Mouse (Mus musculus) frontal cortex, postnatal 10 days (tissue): ENCODE results near the gene Prtn3.

Source experiments
- DNase-seq, 2 experiments: peaks; one replicate each; pipeline ENCODE4 v3.0.0; 2022; ENCODE audit warnings: low spot score in 2 of 2, mixed read lengths in 1 of 2

The Prtn3 gene

DNA sequence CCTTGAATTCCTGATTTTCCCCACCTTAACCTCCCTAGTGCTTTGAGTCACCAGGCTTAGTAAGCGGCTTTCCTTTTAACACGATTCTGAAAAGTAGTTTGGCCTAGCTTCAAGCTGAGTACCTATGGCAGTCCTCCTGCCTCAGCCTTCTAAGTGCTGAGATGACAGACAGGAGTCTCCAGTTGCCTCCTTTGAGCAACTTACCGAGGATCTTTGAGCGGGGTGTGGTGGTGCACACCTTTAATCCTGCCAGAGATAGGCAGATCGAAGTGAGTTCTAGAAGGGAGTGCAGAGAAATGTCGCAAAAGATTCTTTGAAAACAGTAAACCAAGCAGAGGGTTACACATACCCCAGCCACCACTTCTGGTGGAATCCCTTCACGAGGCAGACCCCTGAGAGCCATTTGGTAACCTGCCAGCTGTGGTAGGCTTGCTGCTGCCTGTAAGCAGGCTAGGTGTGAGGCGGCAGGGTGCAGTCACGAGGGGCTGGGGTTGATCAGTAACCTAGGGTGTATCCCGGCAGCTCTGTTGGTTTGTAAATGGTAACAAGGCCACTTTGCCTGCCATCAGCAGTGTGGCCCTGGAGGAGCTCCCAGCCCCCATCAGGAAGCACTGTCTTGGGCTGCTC, 18.6 kb upstream of the Prtn3 start:
- DNase-seq, result no peak

DNA sequence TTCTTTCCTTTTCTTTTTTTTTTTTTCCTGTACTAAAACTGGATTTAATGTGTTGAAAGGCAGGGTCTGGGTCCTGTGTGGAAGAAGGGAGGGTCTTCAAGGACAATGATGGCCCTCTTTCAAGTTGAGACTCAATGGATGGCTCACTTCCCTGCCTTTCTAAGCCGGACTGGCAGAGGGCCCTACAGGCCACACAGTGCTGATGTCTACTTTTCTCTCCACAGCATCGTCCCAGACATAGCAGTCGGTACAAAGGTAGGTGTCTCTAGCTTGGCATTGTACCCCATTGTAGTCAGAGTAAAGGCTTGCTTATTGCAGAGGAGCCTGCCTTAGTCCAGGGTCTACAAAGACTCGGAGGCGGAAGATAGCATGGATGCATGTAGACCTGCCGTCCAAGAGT, 18.0 kb upstream of the Prtn3 start:
- DNase-seq, result no peak

DNA sequence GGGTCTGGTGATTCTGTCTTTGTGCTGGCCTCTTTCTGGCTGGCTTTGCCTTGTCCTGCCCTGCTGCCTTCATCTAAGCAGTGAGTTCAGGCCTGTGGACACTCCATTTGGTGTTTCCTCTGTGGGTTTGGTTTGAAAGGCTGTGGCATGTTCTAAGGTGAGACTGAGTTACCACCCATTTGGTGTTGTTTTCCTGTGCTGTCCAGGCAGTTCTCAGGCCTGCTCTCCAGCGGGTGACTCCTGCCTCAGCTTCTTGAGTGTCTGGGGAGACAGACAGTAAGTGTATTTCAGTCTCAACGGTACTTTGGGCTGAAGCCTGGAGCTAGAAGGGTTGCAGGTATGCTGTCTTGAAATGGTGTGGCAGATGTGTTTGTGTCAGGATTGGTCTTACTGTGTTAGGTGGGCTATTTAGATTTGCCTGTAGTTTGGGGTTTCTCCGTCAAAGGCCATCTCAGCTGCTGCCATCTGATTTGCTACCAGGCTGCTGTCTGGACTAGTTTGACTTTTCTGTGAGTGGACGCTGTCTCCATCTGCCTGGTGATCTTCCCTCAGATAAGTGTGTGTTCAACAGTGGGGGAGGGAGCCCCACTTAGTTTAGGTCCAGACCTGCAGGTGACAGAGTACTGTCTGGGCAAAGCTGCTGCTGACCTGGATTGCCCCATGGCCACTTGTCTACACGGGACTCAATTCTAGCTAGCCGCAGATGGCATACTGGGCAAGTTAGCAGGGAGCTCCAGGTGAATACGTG, 17.4 kb upstream of the Prtn3 start:
- no peak for DNase-seq

- DNase-seq, result peak in 1 of 2 experiments; percentile 68
Measured at GRCm38 (mm10) chr10:79857452-79857811, 16.8 kb upstream of the Prtn3 start.

DNA sequence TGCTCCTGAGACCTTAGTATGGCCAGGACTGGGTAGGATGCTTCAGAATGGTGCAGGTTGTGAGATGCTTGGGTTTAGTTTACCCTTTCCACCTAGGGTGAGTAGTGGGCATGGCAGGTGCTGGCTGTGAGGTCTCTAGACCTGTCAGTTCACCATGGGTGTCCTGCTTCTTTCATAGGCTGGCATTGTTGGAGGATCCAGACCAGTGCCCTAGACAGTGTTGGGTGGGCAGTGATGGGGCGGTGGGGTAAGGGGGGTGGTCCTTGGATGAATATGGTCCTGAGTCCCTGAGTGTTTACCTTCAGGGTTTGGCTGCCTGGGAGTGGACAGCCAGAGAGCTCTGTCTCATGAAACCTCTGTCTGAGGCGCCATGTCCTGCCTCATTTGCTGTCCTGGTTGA, 16.4 kb upstream of the Prtn3 start:
- DNase-seq, result no peak

GRCm38 (mm10) chr10:79858416-79859074, 15.7 kb upstream of the Prtn3 start:
- DNase-seq, result peak; percentile 76 to 78

GRCm38 (mm10) chr10:79859116-79859515, 15.2 kb upstream of the Prtn3 start:
- DNase-seq, result no peak

DNA sequence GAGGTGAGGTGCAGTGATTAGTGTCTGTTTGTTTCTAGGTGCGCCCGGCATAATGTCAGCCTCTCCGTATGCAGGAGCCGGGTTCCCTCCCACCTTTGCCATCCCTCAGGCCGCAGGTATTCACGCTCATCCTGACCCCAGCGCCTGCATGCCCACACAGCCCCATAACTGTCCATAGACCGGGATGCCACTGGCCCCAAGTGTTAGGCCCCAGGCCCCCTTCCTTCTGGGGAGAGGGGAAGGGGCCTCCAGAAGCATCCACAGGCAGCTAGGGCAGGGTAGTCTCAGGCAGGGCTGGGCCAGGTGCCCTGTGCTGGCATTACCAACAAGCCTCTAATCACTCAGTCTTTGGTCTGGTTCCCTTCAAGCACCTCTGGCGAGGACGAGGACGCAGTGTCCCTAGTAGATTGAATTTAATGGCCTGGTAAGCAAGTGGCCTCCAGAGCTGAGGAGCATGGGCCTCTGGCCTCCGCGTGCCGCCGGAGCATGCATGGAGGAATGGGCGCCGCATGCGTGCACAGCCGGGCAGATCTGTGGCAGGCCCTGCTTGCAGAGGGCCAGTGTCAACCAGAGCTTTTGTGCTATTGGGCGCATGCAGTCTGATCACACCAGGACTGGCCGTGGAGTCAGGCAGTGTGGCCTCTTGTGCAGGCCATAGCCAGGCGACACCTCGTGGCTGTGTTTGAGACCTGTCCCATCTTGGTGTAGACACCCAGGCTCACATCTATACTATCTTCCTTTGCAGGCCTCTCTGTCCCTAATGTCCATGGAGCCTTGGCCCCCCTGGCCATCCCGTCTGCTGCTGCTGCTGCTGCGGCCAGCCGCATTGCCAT, 14.0 kb upstream of the Prtn3 start:
- DNase-seq, result no peak

GRCm38 (mm10) chr10:79861230-79862048, 12.8 kb upstream of the Prtn3 start:
- no peak for DNase-seq

DNA sequence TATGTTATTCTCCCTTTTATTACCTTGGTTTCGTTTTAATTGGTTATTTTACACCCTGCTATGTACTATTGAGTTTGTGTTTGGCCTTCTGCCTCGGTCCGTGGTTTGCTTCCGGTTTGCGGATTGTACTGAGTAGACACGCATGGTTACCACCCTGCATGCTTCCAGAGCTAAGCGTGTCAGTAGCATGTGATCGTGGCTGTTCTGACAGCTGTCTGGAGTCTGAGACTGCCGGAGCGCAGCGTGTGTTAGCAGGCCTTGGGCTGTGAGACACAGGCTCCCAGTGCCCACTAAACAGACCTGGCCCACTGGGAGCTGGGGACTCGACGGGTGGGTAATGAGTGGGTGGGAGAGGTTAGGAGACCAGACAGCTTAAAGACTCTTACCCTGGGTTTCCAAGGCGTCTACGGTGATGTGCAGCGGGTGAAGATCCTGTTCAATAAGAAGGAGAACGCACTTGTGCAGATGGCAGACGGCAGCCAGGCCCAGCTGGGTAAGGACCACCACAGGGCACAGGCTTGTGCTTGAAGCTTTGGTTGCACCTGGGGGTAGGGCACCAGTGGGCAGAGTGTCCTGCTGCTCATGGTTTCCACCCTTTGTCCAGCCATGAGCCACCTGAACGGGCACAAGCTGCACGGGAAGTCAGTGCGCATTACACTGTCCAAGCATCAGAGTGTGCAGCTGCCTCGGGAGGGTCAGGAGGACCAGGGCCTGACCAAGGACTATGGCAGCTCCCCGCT, 12.1 kb upstream of the Prtn3 start:
- DNase-seq, result no peak

DNA sequence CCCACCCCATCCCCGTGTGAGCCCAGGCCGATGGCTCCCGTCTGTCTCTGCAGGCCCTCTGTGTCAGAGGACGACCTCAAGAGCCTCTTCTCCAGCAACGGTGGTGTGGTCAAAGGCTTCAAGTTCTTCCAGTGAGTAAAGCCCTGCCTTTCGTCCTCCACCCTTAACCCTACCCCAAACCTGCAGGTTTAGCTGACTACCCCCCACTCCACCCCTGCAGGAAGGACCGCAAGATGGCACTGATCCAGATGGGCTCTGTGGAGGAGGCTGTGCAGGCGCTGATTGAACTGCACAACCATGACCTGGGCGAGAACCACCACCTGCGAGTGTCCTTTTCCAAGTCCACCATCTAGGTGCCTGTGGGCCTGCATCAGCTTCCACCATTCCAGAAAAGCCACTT, 11.4 kb upstream of the Prtn3 start:
- no peak for DNase-seq

DNA sequence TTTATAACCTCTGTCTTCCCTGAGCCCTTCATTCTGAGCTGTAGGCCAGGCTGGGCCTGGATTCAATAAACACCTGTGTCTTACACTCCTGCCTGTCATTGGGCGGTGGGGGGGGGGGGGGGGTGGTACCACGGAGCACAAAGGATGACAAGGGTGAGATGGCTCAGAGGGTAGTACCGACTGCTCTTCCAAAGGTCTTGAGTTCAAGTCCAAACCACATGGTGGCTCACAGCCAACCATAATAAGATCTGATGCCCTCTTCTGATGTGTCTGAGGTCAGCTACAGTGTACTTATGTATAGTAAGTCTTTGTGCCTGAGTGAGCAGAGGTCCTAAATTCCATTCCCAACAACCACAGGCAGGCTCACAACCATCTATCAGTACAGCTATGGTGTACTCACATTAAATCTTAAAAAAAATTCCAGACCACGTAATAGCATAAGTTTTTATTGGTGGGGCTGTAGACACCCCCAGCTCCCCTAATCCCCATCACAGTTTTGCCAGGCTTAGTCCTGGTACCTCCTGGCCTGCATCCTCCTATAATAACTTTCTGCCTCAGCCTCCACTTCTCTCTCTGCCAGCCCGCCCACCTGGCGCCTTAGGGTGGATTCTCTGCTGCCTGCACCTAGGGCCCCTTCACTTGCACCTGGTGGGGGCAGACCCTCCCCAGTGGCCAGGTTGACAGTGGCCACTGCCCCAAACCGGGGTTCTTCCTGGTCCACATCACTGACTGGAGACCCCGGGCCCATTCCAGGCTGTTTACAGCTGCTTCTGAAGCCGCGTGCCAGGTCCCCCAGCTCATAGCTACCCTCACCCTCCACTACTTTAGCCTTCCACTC, 9.7 kb upstream of the Prtn3 start:
- DNase-seq, result no peak

DNA sequence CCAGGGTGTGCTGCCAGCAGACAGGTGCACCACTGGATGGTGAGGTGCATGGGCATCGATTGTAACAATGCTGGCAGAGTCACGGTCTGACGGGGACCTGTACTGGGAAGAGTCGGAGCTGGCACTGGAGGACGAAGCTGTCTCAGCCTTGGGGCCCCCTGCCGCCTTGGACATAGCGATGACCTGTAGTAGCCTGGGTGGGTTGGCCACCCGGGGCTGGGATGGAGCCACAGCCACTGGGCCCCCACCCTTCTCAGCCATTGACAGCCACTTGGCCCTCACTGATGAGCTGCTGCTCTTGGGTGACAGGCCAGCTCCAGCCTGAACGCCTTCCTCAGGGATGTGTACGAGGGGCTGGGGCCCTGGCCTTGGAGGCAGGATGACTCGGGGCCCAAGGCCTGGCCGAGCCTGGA, 9.1 kb upstream of the Prtn3 start:
- DNase-seq, result no peak

- no peak for DNase-seq
Measured at GRCm38 (mm10) chr10:79865801-79866295, 8.4 kb upstream of the Prtn3 start.

- no peak for DNase-seq
Measured at GRCm38 (mm10) chr10:79866601-79867000, 7.7 kb upstream of the Prtn3 start.

DNA sequence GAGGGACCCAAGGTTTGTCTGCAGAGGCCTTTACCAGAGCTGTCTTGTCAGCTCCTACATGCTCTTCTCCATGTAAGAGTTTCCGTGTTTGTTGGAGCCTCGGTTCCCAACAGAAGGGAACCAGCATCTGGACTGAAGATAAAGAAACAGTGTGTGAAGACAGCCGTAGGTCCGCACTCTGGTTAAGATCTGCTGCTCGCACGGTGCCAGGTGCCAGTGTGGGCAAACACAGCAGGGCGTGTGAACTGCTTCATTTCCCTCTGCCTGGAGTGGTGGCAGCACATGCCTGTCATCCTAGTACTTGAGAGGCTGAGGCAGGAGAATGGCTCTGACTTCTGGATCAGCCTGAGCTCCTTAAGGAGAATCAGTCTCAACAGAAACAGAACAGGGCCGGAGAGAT, 2.4 kb upstream of the Prtn3 start:
- DNase-seq, result no peak

GRCm38 (mm10) chr10:79872862-79873261, 1.4 kb upstream of the Prtn3 start:
- no peak for DNase-seq

- no peak for DNase-seq
Measured at GRCm38 (mm10) chr10:79873313-79873712, 963 bp upstream of the Prtn3 start.

- no peak for DNase-seq
Measured at GRCm38 (mm10) chr10:79873715-79874289, 474 bp upstream of the Prtn3 start.
